Mouse (Mus musculus) hematopoietic multipotent progenitor cell, adult 10-12 weeks (in vitro differentiated cells): ENCODE data around the gene Gm10666. TPM values are rescaled to one million over a fixed set of nuclear protein-coding genes. Genes with fewer than 3 reads are reported as not detected.

ENCODE experiments used
- polyA plus RNA-seq: library from polyadenylated mRNA; stranded (reverse); fragments of >175 nt; gene quantifications from 2 replicates; pipeline ENCODE4 v1.2.3, GENCODE M21; 2012; ENCODE audit warnings: low replicate concordance

The Gm10666 gene
- not detected in 2 replicates for polyA plus RNA-seq

GRCm38 (mm10) chr7:22134641-22135040, at the start of gene Gm10666:
Gene Gm10666, minus strand, starts transcription at chr7:22134741.

GRCm38 (mm10) chr7:22163935-22164334, 29.4 kb upstream of the Gm10666 start, which contains the start of gene Vmn1r142:
Gene Vmn1r142, minus strand, starts transcription at chr7:22164035.

DNA sequence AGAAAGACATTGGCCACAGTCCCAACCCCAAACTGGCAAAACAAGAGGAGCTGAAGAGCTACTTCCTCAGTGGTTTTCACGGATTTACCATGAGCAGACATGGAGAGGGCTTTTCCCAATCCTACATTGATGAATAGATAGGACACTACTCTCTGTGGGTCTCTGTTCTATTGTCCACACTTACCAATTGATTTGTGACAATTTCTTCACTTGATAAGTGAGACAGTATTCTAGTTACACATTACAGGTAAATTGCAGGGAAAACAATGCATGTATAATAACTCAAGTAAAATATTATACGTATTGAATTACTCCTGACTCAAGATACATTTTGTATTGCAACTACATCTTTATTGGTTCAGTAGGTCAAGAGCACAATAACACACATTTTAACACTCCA, 16.4 kb downstream of the Gm10666 start, which contains the start of gene Gm16451:
Gene Gm16451 (minus strand): TSS at position 101 of the 400 bp plus-strand sequence.

Other genes starting within 250 kb of the Gm10666 start
- not detected in 2 replicates for gene Gm5891, start 213.4 kb downstream of the Gm10666 start, polyA plus RNA-seq
- gene Vmn1r137, start 140.2 kb downstream of the Gm10666 start, polyA plus RNA-seq = not detected in 2 replicates
- not detected in 2 replicates for gene Vmn1r138, start 105.8 kb downstream of the Gm10666 start, polyA plus RNA-seq
- gene Gm6176, start 78.4 kb downstream of the Gm10666 start, polyA plus RNA-seq = not detected in 2 replicates
- gene Vmn1r139, start 65.7 kb downstream of the Gm10666 start, polyA plus RNA-seq = not detected in 2 replicates
- gene Gm16451, start 16.5 kb downstream of the Gm10666 start, polyA plus RNA-seq = not detected in 2 replicates
- gene Vmn1r142, start 29.3 kb upstream of the Gm10666 start, polyA plus RNA-seq = not detected in 2 replicates
- not detected in 2 replicates for gene Vmn1r143, start 54.6 kb upstream of the Gm10666 start, polyA plus RNA-seq
- not detected in 2 replicates for gene Gm8653, start 66.5 kb upstream of the Gm10666 start, polyA plus RNA-seq
- not detected in 2 replicates for gene Gm8453, start 94.7 kb upstream of the Gm10666 start, polyA plus RNA-seq
- not detected in 2 replicates for gene Gm4187, start 195.0 kb upstream of the Gm10666 start, polyA plus RNA-seq
- gene Gm8660, start 236.3 kb upstream of the Gm10666 start, polyA plus RNA-seq = not detected in 2 replicates